Mouse (Mus musculus): ENCODE measurements around the gene Gm8857.
"Not testable (repeated sequence)": the region's sequence is repeated elsewhere in the genome, so short reads cannot be mapped to it uniquely, and the experiment has no call there.

Gene Gm8857

GRCm38 (mm10) chr5:10947505-10947904, at the start of gene Gm8857, which contains the start of gene Gm8871:
Gene Gm8857 (plus strand): TSS chr5:10947807.
Gene Gm8871 (plus strand): TSS chr5:10947805.
- DNase-seq (ENCODE audit: low read depth, low spot score) = not testable (repeated sequence)

- DNase-seq (ENCODE audit: low read depth, low spot score) = not testable (repeated sequence)
Observed at GRCm38 (mm10) chr5:10953512-10953911, 5.9 kb downstream of the Gm8857 start.

GRCm38 (mm10) chr5:10958057-10958456, 10.4 kb downstream of the Gm8857 start:
- DNase-seq (ENCODE audit: low read depth, low spot score) = not testable (repeated sequence)
